Mouse (Mus musculus): ENCODE results near the gene Krt13.

- no peak for TF ChIP-seq CTCF (IDR thresholded peaks at IDR 0.05; ENCODE audit: extremely low read depth, insufficient read depth, low read length)
- TF ChIP-seq POLR2A (IDR thresholded peaks at IDR 0.05; ENCODE audit: extremely low read depth, insufficient read depth, low read length), result no peak
Observed at GRCm38 (mm10) chr11:100135731-100136130, 14.4 kb upstream of the Krt13 start, which contains the start of gene Krt15.

Measured in cortical plate, adult 2 months (tissue).